Mouse (Mus musculus) monocyte, adult 2 months (primary cell): ENCODE measurements around the gene Bmp7.

Experiments
- DNase-seq, 2 experiments: peaks; one replicate each; pipeline ENCODE4 v3.0.0; 2022; ENCODE audit warnings: low spot score in 2 of 2, low read depth in 1 of 2

The Bmp7 gene

DNA sequence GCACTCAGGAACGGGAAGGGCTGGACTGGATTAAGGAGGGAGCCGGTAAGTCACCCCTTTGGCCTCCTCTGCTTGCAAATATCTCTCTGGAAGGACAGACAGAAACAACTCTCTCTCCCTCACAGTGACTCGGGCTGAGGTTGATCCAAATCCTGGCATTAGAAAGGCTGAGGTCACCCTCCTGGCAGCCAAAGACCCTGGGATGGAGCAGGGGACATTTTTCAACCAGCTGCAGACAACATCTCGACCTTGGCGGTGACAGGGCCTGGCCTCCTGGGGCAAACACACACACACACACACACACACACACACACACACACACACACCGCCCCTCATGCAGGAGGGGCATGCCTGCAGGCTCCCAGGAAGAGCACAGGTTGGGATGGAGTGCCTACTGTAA is 29.0 kb downstream of the Bmp7 start:
- no peak for DNase-seq

DNA sequence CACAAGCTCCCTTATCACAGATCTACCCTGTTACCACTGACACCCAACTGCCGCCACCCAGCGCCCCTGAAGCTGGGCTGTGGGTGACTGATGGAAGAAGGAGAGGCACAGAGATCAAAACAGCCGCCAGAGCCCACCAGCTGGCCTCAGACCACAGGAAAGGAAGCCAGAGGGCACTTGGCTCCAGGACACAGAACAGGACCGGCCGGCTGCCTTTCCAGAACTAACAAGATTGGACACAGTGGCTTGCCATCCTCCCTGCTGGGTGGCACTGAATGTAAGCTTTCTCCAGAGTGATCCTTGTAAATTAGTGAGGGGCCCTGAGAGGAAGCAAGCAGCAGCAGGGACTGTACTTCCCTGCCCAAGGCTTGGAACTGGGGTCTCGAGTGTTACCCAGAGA is 30.7 kb downstream of the Bmp7 start:
- no peak for DNase-seq

DNA sequence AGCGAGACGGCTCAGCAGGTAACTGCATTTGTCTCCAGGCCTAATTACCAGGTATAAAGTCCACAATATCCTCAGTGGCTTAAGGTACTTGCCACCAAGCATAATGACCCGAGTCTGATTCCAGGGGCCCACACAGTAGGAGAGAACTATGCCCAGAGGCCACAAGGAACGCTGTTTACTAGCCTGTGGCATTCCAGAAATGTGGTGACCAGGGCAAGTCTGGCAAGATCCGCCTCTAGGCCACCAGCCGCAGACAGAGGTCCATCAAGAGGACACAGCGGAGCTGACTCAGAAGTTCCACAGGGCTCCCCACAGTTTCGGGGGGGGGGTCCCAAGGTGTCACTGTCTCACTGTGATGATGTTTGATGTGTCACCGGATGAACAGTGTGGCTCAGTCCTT is 34.0 kb downstream of the Bmp7 start:
- DNase-seq, result no peak

DNA sequence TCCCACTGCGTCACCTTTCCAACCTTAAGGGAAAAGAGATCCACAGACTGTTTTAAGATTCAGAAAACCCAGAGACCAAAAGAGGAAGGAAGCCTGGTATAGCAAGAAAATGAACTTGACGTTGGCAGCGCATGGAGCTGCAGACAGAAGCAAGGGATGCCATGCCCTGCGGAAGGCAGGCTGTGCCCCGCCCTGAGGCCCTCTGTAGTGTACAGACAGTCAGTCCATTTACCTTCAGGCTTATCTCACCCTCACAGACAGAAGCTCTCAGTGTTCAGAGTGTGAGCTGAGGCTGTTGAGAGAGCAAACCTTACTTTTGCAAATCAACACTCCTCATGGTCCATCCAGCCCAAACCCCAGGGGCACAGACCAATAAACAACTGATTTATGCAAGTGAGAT is 35.1 kb downstream of the Bmp7 start:
- DNase-seq, result no peak

DNA sequence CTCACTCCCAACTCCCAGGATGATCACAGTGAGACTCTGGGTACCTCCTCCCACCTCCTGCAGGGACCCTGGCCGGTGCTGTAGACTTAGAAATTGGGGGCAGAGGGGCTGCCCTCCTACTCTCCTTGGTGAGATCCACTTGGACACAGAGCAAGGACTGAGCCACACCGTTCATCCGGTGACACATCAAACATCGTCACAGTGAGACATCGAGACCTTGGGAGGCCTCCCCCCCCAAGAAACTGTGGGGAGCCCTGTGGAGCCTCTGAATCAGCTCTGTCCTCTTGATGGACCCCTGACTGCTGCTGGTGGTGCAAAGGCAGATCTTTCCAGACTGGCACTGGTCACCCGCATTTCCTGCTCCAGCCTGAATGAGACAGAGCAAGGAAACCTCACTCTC is 35.5 kb downstream of the Bmp7 start:
- no peak for DNase-seq

DNA sequence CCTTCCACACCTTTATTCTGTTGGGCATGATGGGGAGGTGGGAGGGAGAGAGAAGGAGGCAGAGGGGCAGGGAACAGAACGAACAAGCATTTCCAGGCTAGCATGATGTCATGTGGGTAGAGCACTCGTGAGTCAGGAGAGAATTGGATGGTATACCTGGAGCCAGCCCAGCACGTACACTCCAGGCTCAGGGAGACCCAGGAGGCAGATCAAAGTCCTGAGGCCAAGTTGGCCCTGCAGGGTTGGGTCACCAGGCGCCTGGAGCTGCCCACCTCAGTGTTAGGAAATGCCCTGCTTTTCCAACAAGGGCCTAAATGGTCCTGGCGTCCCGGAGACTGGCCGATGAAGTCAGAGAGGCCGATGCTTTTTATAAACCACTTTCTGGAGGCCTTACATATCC is 36.6 kb downstream of the Bmp7 start:
- no peak for DNase-seq

DNA sequence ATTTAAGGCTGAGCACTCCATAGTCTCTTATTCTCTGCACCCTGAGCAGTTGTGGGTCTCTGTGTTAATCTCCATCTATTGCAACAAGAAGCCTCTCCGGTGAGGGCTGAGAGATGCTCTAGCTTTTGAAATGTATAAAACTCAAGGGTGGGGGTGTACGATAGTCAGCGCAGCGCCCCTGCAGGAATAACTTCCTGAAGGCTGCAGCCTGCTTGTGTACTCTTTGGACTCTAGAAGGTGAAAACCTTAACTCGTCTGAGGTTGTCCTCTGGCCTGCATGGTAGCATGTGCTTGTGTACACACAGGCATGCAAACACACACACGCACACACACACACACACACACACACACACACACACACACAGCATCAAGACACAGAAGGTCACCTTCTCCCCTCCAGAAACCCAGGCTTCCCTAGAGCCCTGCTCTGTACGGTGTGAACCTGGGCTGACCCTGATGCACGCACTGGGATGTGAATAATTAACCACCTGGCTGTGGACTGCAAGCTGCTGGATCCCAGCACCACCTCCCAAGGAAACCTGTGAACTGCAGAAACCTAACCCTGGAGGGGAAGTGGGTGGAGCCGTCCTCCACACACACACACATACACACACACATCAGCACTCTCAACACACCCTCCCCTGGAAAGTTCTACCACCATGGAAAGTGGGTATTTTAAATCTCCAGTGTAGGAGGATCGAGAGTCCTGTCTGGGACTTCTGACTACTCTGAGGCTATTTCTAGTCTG is 39.0 kb downstream of the Bmp7 start:
- DNase-seq, result no peak

DNA sequence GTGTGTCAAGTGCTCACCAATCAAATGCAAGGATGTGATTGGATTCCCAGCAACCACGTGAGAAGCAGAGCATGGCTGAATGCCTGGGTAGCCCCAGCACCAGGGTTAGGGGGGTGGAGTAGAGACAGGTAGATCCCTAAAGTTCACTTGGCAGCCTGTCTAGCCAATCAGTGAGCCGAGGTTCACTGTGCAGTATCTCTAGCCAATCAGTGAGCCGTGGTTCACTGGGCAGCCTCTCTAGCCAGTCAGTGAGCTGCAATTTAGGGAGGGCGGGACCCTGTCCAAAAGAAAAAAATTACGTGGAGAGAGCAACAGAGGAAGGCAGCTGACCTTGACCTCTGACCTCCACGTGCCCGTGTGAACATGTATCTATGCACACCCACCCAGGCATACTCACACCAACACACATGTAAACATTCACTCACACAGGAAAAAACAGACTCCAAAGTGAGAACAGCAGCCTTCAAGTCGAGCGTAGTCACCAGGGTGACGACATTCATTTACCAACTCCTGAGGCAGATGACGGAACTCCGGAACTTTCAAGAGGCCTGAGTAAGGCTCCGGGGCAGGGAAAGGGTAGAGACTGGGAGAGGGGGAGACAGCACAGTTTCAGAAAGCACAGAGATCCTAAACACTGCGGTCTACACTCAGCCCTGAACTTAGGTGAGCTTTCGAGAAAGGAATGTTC is 50.2 kb downstream of the Bmp7 start:
- no peak for DNase-seq

DNA sequence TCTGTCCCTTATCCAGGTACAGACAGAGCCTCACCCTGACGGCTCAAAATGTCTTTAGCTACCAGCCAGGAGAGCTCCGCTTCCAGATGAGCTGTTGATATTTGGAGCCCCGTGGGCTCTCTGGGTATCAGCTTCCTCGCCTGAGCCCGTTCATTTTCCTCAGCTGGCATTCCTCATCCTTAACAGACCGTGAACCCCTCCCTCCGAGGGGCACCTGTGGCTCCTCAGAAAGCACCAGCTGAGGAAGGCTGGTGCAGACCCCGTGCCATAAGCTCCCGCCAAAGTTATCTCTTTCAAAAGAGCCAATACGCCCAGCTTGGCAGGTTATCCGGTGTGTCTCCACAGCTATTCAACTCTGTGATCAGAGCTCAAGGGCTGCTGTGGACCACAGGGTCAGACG is 50.9 kb downstream of the Bmp7 start:
- no peak for DNase-seq

DNA sequence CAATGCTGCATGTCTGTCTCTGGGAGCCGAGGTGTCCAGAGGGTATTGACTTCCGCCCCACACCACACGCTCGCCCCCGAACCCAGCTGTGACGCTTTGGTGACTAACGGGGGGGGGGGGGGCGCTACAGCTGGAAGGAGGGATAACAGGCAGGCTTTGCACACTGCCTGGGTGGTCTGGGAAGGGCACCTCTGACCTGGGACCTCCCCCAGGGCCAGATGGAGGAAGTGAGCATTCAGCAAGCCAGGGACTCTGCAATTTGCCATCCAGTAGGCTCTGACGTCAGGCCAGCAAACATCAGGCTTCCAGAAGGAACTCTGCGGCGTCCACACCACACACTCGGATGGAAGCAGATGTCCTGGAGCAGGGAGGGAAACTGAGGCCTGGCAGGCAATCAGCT is 52.0 kb downstream of the Bmp7 start:
- DNase-seq, result no peak

DNA sequence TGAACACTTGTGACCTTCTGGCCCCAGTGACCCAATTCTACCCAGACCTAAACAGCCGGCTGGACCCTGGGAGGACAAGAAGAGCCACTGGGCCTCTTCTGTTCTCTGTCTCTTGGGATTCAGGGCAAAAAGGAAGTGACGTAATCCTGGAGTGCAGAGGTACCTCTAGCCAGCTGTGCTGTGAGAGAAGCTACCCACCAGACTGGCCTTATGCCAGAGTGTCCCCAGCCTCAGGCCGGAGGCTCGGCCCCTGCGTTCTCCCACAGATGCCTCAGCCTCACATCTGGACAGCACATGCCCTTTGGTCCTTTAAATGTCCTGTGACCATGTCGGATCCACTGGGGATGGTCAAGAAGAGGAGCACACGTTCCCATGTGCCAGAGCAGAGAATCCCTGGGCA is 54.3 kb downstream of the Bmp7 start:
- DNase-seq, result no peak

DNA sequence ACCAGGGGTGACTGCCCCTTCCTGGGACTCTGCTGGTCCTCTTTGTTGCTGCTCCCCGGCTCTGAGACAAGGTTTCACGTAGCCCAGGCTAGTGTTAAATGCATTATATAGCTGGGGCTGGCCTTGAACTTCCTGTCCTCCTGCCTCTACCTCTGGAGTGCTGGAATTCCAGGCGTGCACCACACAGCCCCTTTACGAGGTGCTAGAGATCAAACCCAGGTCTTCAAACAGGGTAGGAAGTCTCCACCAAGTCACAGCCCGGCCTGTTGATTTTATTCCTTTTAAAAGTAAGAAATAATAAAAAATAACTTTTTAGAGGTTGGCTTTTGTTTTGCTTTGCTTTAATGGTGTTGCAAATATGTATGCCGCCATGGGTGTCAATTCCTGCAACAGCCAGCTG is 55.5 kb downstream of the Bmp7 start:
- DNase-seq, result no peak

DNA sequence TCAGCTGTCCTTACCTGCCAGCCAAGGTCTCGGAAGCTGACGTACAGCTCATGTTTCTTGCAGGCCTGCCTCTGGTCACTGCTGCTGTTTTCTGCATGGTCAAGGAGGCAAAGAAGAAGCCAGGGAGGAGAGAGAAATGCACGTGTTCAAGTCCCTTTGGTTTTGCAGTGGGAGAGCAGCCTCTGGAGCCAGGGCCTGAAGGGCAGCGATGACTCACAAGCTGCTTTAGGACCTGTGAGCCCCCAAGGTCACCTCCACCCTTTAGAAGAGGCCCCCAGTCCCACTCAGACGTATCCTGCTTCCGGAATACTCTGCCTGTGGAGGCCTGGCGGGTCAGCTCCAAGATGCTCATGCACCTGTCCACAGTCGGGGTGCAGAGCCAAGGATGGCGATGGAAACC is 64.9 kb downstream of the Bmp7 start:
- no peak for DNase-seq

DNA sequence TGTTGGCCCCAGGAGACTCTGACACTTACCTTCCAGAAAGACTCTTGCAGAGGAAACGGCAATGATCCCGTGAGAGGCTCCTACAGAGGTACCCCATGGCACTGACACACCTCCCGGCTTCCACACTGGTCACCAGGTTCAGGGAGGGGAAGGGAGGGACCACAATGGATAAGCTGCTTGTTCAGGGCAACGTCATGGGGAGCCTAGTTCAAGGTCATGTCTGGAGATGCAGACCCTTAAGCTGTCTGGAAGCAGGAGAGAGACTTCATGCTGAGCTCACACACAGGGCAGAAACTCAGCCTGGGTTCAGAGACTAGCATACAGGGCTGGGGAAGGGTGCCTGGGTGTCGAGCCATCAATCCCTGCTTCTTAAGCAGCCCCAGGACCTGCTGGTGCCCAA is 73.8 kb downstream of the Bmp7 start:
- no peak for DNase-seq

DNA sequence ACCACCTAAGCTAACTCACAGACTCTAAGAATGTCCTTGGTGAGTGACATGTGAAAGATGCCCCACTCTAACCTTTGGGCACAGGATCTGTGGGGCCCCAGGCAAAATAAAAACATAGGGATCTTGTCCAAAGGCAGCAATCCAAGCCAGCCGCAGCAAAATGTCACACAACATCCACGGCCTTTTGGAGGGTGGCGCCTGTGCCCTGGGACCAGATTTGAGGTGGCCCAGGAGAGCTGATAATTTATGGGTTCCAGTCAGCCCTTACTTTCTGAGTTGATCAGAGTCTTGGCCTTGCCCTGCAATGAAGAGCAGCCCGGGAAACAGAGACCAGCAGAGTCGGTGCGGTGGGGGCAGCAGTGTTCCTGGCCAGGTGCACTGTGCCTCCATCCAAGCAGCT is 75.0 kb downstream of the Bmp7 start:
- DNase-seq, result no peak

DNA sequence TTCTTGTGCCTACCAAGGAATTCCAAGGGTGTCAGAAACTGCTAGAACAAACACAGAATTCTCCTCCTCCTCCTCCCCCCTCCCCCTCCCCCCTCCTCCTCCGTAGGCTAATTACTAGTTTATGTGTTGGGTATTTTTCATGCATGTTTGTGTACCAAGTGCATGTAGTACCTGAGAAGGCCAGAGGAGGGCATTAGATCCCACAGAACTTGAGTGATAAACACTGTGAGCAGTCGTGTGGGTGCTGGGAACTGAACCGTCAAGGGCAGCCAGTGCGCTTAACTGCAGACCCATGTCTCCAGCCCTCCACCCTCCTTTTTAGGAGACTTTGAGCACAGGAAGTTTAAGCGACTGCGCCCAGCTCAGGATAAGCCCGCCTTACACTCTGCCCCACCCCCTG is 75.6 kb downstream of the Bmp7 start:
- DNase-seq, result no peak

DNA sequence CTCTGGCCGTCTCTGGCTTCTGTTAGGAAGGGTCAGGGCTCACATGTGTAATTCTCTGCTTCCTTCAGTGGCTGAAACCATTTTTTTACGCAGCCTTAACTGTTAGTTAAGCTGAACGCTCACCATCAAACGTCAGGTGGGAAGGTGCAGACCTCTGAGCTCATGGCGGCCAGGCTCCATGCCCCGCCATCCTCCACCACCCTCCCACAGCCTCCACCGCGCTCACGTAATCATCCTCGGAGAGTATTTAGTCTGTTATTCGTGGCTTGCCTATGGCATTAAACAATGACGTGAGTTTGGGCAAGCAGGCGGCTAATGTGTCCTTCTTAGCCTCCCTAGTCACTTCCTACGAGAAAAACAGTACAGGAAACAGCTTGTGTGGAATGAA is 76.7 kb downstream of the Bmp7 start:
- no peak for DNase-seq

DNA sequence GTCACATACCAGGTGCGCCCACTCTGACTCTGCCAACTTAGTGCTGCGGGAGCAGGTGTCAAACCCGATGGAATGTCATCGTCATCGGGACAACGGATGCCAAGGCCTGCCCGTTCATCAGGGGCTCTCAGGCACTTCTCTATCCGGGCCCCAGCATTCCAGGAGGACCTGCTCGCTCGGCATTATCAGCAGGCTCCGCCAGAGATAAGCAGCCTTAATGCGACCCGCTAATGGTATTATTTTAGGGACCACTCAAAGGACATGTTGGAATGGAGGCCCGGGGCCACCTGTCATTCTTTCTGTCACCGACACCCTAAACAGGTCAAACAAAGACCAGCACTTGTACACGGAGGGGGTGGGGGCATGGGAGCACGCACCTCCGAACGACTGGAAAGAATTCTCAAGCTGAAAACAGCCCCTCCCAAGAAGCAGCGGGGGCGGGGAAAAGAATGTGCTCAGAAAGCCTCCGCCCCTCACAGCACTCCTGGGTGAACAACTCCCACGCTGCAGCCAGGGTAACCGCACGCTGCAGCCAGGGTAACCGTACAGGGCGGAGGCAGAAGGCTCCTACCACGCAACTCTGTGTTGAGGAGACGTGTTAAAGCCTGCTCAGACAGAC is 77.2 kb downstream of the Bmp7 start:
- no peak for DNase-seq

DNA sequence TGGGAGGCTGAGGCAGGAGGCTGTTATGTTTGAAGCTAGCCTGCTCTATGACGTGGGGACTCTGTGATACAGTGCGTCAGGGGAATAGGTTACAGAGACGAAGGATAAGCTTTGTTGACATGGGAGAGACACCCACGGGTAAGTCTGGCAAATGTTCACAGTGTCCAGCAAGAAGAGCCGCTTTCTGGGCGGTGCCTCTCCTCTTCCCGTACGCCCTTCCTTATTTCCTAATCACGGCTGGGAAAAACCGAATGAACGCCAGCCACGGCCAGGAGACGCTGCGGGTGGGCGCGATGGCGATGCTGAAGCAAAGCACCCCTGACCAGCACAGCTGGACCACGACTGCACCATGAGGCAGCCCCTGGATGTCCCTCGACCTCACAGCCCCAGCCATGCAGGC is 77.7 kb downstream of the Bmp7 start:
- no peak for DNase-seq

DNA sequence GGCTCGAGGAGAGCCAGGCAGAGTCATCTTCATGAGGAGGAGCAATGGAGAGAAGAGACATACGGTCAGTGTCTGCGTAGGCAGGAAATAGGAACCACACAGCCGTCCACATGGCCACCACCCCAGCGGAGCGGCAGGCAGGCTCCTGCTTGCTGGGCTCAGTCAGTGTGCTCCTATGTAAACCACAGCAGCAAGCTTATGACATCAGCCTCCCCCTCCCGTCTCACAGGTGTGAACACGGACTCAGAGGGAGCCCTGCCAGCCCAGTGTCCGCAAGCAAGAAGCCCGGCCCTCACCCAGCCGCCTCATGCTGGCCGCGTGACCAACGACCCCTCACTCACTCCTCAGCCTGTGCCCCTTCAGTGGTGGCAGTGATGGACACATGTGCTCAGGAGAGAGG is 78.5 kb downstream of the Bmp7 start:
- no peak for DNase-seq

DNA sequence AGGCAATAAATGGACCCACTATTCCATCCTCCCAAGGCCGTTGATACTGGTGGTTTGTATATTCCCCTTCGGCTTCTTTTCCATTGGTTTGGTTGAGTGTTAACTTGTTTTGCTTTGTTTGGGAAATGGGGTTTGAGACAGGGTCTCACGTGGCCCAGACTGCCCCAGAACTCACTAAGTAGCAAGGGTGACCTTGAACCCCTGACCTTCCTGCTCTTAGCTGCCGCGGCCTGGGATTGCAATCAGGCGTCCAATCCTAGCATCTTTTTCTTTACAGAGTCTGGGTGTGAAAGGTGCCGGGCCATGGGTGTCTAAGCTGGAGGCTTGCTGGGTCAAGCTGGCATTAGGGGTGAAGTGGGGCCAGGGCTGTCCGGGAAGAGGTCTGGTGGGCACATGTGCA is 79.5 kb downstream of the Bmp7 start:
- DNase-seq, result no peak

DNA sequence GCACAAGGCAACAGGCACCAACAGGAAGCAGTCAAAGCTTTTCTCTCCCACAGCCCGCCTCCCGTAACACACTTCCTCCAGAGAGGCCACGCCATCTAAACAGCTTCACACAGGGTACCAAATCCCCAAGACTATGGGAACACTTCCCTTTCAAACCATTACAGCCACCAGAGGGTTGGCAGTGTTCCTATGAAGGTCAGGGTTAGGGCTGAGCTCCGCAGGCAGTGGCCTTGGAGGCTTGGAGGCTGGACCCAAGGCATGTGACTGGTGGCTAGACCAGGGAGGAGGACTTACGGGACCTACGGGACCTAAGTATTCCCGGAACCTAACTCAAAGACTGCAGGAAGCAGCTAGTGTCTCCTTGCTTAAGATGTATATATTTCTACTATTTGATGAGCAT is 80.0 kb downstream of the Bmp7 start:
- no peak for DNase-seq

DNA sequence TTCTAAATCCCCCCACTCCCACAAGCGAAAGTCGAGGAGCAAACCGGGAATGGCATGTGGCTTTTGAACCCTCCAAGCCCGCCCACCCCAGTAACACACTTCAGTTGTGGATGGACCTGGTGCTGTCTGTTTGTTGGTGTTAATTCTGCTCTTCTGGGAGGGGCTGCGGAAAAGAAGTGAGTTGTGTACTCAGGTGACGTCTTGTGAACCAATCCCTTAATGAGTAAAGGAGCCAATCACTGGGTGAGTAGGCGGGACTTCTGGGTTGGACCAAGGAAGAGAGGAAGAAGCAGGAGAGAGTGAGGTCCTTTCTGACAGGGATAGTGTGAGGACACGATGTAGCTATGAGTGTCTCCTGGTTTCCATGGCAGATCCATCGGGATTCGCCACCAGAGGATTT is 83.1 kb downstream of the Bmp7 start:
- DNase-seq, result no peak
